Mouse (Mus musculus): ENCODE results near the gene Ppard. TPM values are rescaled to one million over a fixed set of nuclear protein-coding genes. Genes with fewer than 3 reads are reported as not detected.
"Not testable (repeated sequence)": the region's sequence is repeated elsewhere in the genome, so short reads cannot be mapped to it uniquely, and the experiment has no call there.

Gene Ppard
- total RNA-seq, 2 experiments from 2014 or later, result 40.1 to 66.6 TPM

DNA sequence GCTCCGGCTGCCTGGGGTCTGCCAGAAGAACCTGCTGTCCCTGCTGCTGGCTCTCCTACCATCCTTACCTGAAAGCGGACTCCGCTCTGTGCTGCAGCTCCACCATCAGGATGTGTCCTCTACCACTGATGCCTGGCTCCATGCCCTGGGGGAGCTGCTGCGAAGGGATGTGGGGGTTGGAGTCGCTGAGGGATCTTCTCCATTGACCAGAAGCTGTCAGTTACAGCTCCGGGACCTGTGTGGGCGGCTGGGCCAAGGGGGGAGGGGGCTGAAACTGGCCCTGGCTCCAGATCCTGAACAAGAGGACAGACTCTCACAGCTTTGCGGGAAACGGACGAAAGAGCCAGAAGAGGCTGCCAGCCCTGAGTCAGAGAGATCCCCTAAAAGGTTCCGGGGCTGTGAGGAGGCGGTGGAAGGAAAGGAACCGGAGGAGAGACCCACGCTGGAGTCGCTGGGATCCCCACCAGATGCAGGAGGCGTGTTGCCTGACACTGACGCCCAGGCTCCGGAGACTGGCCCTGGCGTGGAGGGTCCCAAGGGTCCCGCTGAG is 83.2 kb downstream of the Ppard start:
- DNase-seq, result no peak

DNA sequence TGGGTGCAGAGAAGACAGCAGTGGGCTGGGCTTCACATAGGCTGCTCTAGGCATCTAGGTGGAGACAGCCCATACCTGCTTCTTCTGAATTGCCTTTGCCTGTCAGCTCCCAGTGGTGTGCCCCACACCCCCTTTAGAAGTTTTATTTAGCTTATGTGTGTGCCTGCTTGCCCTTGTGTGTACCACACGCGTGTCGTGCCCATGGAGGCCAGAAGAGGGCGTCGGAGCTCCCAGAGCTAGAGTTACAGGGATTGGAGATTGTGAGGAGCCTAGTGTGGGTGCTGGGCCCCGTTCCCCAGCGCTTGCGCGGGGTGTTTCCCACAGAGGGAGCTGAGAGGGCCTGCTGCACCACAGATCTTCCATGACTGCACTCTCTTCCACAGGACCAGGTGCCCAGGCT is 84.0 kb downstream of the Ppard start:
- no peak for DNase-seq

DNA sequence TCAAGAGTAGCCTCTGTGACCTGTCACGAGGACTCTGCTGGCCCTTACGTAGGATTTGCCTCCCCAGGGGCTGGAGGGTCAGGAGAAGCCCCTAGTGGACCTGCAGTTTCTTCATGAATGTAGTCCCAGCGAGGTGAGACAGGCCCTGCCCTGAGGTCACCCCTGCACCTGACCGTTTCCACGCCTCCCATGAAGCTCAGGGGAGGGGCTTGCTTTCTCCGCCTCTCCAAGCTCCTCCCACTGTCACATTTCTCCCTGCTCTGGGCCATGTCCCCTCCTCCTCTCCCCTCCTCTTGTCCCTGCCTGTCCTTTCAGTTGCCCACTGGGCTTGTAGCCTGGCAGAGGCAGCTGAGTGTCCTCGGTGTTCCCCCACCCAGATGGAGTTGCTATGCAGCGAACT is 84.6 kb downstream of the Ppard start:
- DNase-seq, result no peak

DNA sequence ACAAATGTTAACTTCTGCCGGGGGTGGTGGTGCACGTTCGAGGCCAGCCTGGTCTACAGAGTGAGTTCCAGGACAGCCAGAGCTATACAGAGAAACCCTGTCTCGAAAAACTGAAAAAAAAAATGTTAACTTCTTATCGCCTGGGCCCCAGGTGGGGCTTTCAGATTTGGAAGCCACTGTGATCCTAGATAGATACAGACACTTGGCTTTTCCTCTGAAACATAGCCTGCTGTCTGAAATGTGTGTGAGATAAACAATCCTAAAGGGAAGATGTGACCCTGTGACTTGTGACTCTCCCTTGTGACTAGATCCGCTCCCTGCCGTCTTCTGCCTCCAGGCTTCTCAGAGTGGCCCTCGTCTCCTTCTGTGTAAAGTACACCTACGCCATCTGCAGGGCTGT is 85.2 kb downstream of the Ppard start:
- no peak for DNase-seq

DNA sequence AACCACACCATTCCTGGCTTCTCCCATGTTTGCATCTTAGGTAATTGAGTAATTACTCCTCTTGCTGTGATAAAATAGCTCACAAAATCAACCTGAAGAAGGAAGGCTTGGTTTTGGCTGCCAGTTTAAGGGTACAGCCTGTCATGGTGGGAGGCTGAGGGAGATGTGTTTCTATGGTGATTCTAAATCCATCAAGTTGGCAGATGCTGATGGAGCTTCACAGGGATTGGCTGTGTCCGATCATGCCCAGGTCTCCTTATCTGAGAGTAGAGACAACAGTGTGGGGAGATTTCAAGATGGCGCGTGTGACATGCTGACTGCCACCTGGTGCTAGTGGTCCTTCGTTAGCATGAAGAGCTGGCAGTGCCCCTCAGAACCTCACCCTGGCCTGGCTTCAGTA is 89.2 kb downstream of the Ppard start:
- no peak for DNase-seq

DNA sequence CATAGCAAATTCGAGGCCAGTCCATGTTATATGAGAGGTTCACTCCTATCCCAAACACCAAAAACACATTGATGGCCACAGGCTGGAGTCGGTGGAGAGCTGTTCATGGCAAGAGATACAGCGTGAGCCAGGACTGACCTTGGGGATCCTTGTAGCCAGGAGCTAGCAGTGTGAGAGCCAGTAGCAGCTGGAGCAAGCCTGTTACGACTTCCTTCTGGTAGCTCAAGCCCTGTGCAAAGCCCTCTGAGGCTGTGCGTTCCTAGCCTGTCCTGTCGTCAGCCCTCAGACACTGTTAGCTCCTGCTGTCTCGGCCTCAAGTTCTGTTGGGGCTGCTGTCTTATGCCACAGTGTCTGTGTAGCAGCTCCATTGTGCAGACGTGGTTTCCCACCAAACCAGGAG is 91.3 kb downstream of the Ppard start:
- peak; percentile 46 to 58 for DNase-seq

DNA sequence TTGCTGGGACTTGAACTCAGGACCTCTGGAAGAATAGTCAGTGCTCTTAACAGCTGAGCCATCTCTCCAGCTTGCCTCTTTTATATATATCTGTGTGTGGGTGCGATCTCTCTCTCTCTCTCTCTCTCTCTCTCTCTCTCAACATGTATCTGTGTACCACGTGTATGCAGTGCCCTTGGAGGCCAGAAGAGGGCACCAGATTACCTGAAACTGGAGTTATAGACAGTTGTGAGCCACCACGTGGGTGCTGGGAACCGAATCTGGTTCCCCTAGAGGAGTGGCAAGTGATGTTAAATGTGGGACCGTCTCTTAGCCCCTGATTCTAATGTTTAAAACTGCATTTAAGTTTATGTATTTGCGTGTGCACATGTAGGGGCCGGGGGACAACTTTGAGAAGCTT is 91.9 kb downstream of the Ppard start:
- DNase-seq, result not testable (repeated sequence)

DNA sequence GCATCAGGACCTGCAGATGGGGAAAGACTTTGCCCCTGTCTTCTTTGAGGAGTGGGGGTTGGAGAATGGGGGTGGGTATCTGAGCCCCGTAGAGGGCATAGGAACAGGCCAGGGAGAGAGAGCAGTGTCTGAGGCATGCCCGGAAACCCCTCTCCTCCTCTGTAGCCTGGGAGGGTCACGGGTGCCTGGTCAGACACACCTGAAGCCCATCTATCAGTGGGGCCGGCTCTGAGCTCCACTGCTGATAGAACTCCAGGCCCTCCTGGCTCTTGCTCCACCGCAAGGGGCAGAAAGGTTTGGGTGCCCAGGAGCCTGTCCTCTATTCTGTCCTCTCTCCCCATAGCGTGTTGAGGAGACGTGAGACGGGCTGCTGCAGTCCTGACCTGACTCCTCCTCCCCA is 93.3 kb downstream of the Ppard start:
- no peak for DNase-seq

DNA sequence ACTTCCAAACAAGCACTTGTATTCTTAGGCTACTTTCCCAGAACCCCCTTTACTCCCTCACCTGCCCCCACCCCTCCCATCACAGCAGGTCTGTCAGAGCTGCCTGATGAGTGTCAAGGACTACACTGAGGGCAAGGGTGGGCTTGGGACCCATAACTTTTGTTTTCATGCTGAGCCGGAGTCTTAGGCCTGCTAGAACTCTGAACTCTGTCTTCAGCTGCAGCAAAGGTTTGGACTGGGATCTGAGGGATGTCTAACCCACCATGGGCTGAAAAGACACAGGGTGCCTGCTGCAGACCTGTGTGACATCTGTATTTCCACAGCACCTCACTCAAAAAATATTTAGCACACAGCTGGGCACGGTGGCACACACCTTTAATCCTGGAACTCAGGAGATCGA is 94.5 kb downstream of the Ppard start:
- no peak for DNase-seq

DNA sequence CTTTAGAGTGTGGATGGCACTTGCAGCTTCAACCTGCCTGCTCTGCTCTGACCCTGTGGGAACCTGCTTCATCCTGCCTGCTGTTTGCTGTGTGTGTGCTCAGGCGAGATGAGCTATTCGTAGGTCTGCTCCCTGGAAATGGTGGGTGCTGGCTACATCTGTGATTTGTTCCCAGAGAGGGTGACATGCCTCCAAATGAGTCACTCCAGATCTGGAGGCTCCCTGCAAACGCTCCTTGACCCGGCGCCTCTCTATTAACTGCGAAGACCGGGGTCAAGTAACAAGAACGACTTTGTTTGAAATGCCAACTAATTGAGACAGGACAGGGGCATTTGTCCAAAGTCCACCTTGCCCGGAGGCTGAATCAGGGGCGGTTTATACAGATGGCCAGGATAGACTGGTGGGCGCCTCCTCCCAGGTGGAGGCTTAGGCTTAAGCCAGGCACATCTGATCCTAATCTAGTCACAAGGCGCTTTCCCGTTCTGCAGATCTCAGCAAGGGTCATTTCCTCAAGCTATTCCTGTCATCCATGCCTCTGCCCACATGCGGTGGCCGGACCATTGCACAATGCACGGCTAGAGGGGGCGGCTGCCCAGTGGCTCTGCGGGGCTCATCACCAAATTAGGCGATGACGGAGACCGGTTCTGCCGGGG is 95.3 kb downstream of the Ppard start:
- DNase-seq, result peak; percentile 60 to 67

DNA sequence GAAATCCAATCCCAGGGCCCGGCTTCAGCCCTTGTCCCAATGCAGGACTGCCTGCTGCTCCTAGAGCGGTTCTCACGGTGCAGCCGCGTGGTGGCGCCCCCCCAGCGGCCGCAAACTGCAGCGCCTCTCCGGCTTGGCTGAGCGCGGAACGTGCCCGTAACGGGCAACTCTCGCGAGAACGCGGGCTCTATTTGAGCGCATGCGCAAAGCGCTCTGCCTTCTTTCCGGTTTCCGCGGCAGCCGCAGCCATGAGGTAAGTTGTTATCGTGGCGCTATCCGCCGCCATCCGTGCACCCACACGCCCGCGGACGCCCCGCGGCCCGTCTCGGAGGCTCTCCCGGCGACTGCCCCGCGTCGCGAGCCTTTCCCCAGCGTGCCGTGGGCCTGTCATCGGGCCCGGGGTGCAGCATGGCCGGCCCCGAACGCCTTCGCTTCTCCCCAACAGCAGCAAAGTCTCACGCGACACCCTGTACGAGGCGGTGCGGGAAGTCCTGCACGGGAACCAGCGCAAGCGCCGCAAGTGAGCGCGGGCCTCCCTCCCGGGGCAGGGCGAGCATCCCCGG is 95.9 kb downstream of the Ppard start, which contains the start of gene Rpl10a:
Rpl10a (plus strand) TSS at position 106 of the 563 bp plus-strand sequence.
- peak; percentile 97 to 98 for DNase-seq

DNA sequence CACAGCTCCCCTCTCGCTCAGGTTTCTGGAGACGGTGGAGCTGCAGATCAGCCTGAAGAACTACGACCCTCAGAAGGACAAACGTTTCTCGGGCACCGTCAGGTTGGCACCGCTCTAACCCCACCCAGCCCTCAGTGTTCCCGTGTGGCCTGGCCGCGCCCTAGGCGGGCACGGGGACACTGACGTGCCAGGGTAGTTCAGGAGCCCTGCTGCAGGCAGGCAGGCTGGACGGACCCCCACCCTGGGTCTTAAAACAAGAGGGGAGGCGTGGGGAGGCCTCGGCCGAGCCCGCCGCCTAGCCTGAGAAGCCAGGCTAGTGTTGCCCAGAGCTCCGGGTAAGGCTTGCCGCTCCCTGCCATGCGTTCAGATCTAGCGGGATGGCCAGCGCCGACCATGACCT is 96.4 kb downstream of the Ppard start:
- peak; percentile 32 to 46 for DNase-seq

DNA sequence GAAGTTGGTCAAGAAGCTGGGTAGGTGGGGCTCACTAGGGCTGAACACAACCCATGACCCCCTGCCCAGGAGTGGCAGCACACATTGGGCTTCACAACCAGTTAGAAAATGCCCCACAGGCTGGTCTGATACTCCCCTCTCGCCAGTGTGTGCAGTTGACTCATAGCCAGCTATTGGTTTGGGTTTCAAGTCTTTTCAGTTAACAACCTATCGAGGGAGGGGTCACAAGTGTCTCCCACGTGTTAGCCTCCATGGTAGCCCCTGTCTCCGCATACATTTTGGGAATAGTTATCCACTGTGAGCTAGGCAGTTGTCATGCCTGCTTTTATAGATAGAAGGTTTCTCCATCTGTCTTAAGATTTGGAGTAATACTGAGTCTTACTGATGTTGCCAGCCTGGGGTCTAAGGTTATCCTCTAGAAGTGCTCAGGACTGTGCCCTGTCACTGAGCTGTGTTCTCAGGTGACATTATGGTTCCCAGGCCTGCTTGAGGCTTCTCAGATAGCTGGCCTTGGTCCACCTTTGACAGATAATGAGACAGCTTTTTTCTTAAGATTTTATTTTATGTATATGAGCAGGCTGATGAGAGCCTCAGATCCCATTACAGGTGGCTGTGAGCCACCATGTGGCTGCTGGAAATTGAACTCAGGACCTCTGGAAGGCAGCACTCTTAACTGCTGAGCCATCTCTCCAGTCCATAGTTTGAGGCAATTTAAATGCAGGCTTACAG is 97.2 kb downstream of the Ppard start:
- DNase-seq, result no peak

DNA sequence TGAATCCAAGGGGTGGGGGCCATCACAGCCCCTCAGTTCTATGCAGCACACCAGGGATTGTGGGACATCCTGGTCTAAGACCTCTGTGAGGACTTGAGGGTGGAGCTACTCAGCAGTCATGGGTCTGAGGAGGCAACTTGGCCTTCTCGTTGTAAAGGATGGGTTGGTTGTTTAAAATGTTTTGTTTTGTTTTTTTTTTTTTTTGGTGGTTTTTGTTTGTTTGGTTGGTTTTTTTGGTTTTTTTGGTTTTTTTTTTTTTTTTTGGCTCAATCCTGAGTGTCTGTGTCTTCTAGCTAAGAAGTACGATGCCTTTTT is 97.7 kb downstream of the Ppard start:
- no peak for DNase-seq

DNA sequence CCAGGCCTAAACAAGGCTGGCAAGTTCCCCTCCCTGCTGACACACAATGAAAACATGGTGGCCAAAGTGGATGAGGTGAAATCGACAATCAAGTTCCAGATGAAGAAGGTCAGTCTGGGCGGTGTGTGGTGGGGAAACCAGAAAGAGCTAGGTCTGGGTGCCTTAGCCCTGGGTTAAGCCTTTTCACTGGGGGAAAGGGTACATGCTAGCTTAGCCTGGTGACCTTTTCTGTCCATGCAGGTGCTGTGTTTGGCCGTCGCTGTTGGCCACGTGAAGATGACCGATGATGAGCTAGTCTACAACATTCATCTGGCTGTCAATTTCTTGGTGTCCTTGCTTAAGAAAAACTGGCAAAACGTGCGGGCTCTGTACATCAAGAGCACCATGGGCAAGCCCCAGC is 98.1 kb downstream of the Ppard start:
- not testable (repeated sequence) for DNase-seq

DNA sequence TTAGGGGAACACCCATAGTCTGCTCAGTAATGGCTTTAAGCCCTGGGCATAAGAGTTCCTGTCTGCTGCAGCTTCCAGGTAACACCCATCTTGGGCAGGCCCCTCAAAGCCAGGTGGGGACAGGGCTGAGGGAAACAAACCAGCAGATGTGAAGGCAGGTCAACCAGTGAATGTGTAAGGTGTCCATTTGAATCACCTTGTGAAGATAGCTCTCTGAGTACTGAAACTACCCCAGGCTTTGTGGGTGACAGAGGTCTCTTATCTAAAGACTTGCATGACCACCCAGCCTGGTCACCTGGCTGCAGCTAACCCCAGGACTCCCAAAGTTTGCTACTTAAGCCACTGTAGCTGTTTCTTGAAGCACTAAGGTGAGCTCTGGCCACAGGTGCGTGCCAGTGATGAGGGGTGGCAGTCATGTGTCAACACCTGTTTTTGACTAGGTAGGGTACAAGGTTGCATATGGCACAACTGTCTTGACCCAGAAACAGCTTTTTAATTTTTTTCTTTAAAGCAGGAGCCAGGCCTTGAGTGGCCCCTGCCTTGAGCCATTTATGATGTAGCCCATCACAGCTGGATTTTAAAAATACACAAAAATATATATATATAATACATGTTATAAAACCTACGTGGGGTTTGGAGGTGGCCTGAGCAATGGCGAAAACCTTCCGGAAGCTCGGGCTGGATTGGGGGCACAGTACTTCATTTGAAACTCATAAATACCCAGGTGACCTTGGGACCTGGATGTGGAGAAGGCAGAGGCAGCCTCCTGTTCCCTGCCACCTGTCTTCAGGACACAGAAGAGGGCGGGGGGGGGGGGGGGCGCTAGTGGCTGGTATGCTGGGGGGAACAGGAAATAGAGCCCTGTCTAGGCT is 99.0 kb downstream of the Ppard start:
- no peak for DNase-seq

DNA sequence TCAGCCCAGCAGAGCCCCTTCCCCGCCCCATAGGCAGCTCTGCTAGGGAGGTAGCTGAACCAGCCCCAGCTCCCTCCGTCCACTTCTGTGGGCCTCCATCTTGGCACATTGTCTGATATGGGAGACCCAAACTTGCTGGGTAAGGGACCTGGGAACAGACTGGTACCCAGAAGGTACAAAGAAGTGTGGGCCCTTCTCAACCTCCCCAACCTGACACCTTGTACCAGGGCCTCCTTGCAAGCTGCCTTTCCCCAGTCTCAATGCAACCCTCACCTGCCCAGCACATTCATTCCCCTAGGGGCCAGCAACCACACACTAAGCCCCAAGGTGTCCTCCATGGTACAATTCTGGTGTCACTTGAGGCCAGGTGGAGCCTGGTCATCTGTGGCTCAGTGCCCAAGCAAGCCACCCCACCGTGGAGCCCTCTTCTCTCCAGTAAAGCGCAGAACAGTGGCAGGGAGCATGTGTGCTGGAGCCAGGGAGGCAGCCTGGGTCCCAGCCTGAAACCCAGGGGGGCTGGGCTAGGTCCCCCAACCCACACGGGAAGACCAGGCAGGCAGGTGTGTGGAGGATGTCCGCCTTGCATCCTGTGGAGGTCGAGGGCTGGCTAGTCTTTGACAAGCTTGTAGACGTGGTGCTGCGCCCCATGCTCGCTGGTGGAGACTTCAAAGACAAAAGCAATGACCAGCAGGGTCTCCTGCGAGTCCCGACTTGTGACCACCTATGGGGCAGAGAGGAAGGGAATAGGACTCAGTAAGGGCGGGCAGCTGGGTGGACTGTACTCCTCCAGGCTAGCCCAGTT is 99.8 kb downstream of the Ppard start:
- no peak for DNase-seq

DNA sequence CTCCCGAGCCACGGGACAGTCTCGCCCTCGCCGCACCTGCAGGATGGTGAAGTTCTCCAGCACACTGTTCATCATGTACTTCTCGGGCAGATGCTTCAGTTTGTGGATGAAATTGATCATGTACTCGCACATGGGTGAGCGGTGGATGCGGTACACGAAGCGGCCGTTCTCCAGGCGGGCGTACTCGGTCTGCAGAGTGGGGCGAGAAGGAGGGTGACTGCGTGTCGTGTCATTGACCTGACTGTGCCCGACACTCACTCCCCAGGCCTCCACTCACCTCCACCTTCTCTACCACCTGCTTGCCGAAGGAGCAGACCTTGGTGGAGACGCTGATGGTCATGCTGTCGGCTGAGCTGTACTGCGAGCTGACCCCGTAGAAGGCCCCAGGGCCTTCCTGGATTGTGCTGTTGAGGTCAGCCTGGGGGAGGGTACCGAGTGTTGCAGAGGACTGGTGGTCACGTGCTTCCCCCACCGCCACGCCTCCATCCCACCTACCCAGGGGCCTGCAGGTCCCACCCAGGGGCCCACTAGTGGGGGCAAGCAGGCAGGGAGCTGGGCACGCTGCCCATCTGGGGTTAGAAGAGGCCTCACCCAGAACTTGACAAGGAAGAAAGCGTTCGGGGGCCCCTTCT is 100.5 kb downstream of the Ppard start:
- no peak for DNase-seq

DNA sequence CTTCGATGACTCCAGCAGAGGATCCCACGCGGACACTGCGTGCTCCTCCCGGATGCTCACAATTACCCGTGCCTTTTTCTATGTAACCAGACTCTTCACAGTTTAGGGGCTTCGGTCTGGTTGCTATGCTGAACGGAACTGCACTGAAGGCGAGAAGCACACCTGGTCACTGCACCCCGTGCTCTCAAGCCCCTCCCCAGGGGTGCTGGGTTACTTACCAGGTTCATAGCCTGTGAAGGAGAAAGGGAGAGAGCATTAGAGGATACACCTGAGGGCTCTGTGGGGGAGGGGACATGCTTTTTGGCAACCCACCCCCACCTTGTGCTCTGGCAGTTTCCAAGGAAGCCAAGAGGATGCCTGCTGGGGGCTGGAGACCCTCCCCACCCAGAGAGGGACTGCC is 102.8 kb downstream of the Ppard start:
- DNase-seq, result no peak

DNA sequence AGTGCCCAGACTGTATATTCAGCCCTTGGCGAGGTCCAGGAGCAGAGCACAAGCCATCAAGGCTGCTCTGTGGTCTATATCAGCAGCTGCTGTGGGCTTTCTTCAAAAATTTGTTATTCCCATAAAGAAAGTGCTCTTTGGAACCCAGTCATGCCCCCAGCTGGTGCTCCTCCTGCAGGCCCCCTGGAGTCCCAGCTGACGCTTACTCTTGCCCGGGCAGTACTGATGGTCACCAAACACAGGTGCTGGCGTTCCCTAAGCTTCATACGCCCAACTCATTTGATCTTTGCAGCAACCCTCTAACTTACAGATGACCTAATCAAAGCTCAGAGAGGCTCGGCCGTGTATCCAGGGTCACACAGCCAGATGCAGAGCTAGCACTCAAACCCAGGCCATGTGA is 105.0 kb downstream of the Ppard start:
- no peak for DNase-seq

DNA sequence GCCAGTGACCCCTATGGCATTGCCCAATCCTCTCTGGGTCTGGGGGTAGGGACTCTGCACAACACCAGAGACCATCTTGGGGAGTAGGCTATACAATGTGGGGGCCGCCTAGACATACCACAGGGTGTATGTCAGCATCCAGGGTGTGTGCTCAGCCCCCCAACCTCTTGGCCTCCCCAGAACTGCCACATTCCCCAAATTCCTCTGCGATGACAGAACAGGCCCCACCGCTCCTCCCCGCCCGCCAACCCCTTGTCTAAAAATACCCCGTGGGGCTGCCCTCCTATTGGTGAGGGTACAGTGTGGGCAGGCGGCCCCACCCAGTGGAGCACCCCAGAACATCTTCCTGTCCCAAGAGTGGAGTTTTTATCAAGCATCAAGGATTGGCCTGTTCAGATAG is 108.1 kb downstream of the Ppard start:
- DNase-seq, result no peak
